Mouse (Mus musculus): Measurements from ENCODE around the gene Mpp2. TPM values are rescaled to one million over a fixed set of nuclear protein-coding genes. Genes with fewer than 3 reads are reported as not detected.

The Mpp2 gene
- polyA plus RNA-seq, 1 experiment from 2014 or later, result 24.1 TPM

GRCm38 (mm10) chr11:102061941-102062473 lies 26.3 kb downstream of the Mpp2 start:
- Histone ChIP-seq H3K4me1 (replicated peaks; ENCODE audit: control insufficient read depth, insufficient read depth, low read length) (peaks cover 3% of the 10 kb centered on the region; the same call in 1 of the 2 replicates), H3K27ac (ENCODE audit: low read length) (no peak overlapping the region), H3K9me3 (ENCODE audit: control insufficient read depth, low read length) (no peaks in the 10 kb centered on the region), H3K4me2 (ENCODE audit: low read length) (no peak overlapping the region; the same call in 1 of the 2 replicates), H3K9ac (replicated peaks; ENCODE audit: low read depth, low read length) (no peak overlapping the region), H3K27me3 (replicated peaks; ENCODE audit: control insufficient read depth, insufficient read depth, low read length) (no peaks in the 10 kb centered on the region), H3K4me3 (replicated peaks; ENCODE audit: low read length) (no peak overlapping the region), H3K36me3 (ENCODE audit: control insufficient read depth, insufficient read depth) (peaks cover 6% of the 10 kb centered on the region; the same call in 1 of the 2 replicates)
- ATAC-seq, result no peak
- 36% methylated on average over 16 of the region's 16 CpGs for WGBS

DNA sequence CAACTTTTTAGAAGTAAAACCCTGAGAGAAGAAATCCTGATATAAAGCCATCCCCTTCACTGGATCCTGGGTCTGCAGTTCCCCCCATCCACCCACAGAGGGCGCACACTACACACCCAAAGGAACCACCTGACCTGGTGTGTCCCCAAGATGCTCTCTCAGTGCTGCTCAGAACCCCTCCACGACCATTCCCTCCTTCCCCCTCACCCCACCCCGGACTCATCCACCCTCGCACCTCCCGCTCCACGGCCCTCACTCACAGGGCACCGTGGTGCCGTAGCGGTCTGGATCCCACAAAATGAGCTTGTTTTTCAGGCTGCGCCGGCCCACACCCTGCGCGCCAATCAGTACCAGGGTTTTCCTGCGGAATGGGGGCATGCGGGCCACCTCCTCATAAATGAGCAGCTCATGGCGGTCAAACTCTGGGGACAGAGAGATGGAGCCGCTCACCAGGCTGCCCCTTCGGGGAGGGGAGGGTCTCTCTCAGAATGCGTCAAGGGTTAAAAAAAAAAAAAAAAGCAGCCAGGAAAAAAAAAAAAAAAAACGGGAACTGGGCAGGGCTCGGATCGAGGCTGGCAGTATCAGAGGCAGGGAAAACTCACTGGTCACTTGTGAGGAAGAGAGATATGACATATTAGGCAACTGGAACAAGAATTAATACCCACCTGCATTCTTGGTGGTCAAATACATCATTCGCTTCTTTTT lies 26.9 kb downstream of the Mpp2 start:
- Histone ChIP-seq H3K4me1 (replicated peaks; ENCODE audit: control insufficient read depth, insufficient read depth, low read length) (peaks cover 3% of the 10 kb centered on the region; the same call in 1 of the 2 replicates), H3K27ac (ENCODE audit: low read length) (no peak overlapping the region), H3K9me3 (ENCODE audit: control insufficient read depth, low read length) (no peaks in the 10 kb centered on the region), H3K27me3 (replicated peaks; ENCODE audit: control insufficient read depth, insufficient read depth, low read length) (no peaks in the 10 kb centered on the region), H3K9ac (replicated peaks; ENCODE audit: low read depth, low read length) (peak overlapping the region; percentile 53), H3K4me3 (replicated peaks; ENCODE audit: low read length) (peak overlapping the region; percentile 45), H3K36me3 (ENCODE audit: control insufficient read depth, insufficient read depth) (peaks cover 6% of the 10 kb centered on the region; the same call in 1 of the 2 replicates), H3K4me2 (ENCODE audit: low read length) (peak overlapping the region; percentile 68)
- WGBS, result 5% methylated on average over 22 of the region's 23 CpGs
- peak; percentile 83 for ATAC-seq

GRCm38 (mm10) chr11:102053847-102054246 lies 34.5 kb downstream of the Mpp2 start:
- H3K9me3 ChIP-seq (ENCODE audit: control insufficient read depth, low read length), result no peaks in the 10 kb centered on the region
- 28% methylated on average over 9 of the region's 9 CpGs for WGBS
- no peak for ATAC-seq

GRCm38 (mm10) chr11:102053183-102053582 lies 35.1 kb downstream of the Mpp2 start:
- Histone ChIP-seq H3K27ac (ENCODE audit: low read length) (no peak overlapping the region), H3K9ac (replicated peaks; ENCODE audit: low read depth, low read length) (no peak overlapping the region), H3K9me3 (ENCODE audit: control insufficient read depth, low read length) (no peaks in the 10 kb centered on the region), H3K27me3 (replicated peaks; ENCODE audit: control insufficient read depth, insufficient read depth, low read length) (no peaks in the 10 kb centered on the region), H3K4me3 (replicated peaks; ENCODE audit: low read length) (no peak overlapping the region), H3K4me2 (ENCODE audit: low read length) (no peak overlapping the region), H3K36me3 (ENCODE audit: control insufficient read depth, insufficient read depth) (no peaks in the 10 kb centered on the region), H3K4me1 (replicated peaks; ENCODE audit: control insufficient read depth, insufficient read depth, low read length) (no peaks in the 10 kb centered on the region)
- no peak for ATAC-seq
- 86% methylated on average over 7 of the region's 7 CpGs for WGBS

More at GRCm38 (mm10) chr11:102053847-102054246, 34.5 kb downstream of the Mpp2 start:
- no peak overlapping the region for H3K4me2 ChIP-seq (ENCODE audit: low read length)
- no peaks in the 10 kb centered on the region for H3K4me1 ChIP-seq (replicated peaks; ENCODE audit: control insufficient read depth, insufficient read depth, low read length)
- no peak overlapping the region for H3K27ac ChIP-seq (ENCODE audit: low read length)
- no peaks in the 10 kb centered on the region for H3K36me3 ChIP-seq (ENCODE audit: control insufficient read depth, insufficient read depth)
- no peaks in the 10 kb centered on the region for H3K27me3 ChIP-seq (replicated peaks; ENCODE audit: control insufficient read depth, insufficient read depth, low read length)
- no peak overlapping the region for H3K9ac ChIP-seq (replicated peaks; ENCODE audit: low read depth, low read length)
- no peak overlapping the region for H3K4me3 ChIP-seq (replicated peaks; ENCODE audit: low read length)

DNA sequence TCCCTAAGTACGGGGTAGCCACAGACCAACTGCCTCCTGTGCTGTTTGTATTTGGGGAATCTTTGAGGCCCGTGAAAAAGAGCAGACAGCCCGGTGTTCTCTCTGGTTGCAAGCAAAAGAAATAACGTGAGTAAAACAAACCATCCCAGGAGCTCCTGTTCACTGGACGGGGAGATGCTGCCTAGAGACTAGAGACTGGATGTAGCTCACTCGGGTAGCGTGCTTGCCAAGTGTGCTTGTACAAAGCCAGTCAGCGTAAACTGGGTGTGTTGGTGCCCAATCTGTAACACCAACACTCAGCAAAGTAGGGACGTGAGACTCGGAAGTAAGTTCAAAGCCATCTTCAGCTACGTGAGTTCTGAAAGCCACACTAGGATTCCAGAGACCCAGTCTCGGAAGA lies 35.6 kb downstream of the Mpp2 start:
- Histone ChIP-seq H3K9ac (replicated peaks; ENCODE audit: low read depth, low read length) (no peak overlapping the region), H3K9me3 (ENCODE audit: control insufficient read depth, low read length) (no peaks in the 10 kb centered on the region), H3K4me1 (replicated peaks; ENCODE audit: control insufficient read depth, insufficient read depth, low read length) (no peaks in the 10 kb centered on the region), H3K4me3 (replicated peaks; ENCODE audit: low read length) (no peak overlapping the region), H3K27ac (ENCODE audit: low read length) (no peak overlapping the region), H3K36me3 (ENCODE audit: control insufficient read depth, insufficient read depth) (no peaks in the 10 kb centered on the region), H3K27me3 (replicated peaks; ENCODE audit: control insufficient read depth, insufficient read depth, low read length) (no peaks in the 10 kb centered on the region), H3K4me2 (ENCODE audit: low read length) (no peak overlapping the region)
- ATAC-seq, result no peak
- 78% methylated on average over 12 of the region's 12 CpGs for WGBS

GRCm38 (mm10) chr11:102051954-102052353 lies 36.4 kb downstream of the Mpp2 start:
- Histone ChIP-seq H3K9me3 (ENCODE audit: control insufficient read depth, low read length) (no peaks in the 10 kb centered on the region), H3K4me3 (replicated peaks; ENCODE audit: low read length) (no peak overlapping the region), H3K36me3 (ENCODE audit: control insufficient read depth, insufficient read depth) (no peaks in the 10 kb centered on the region), H3K4me1 (replicated peaks; ENCODE audit: control insufficient read depth, insufficient read depth, low read length) (no peaks in the 10 kb centered on the region), H3K9ac (replicated peaks; ENCODE audit: low read depth, low read length) (no peak overlapping the region), H3K27me3 (replicated peaks; ENCODE audit: control insufficient read depth, insufficient read depth, low read length) (no peaks in the 10 kb centered on the region), H3K27ac (ENCODE audit: low read length) (no peak overlapping the region), H3K4me2 (ENCODE audit: low read length) (no peak overlapping the region)
- 60% methylated on average over 4 of the region's 4 CpGs for WGBS
- no peak for ATAC-seq

GRCm38 (mm10) chr11:102051541-102051940 lies 36.8 kb downstream of the Mpp2 start:
- Histone ChIP-seq H3K9ac (replicated peaks; ENCODE audit: low read depth, low read length) (no peak overlapping the region), H3K27me3 (replicated peaks; ENCODE audit: control insufficient read depth, insufficient read depth, low read length) (no peaks in the 10 kb centered on the region), H3K4me2 (ENCODE audit: low read length) (no peak overlapping the region), H3K9me3 (ENCODE audit: control insufficient read depth, low read length) (no peaks in the 10 kb centered on the region), H3K4me3 (replicated peaks; ENCODE audit: low read length) (no peak overlapping the region), H3K27ac (ENCODE audit: low read length) (no peak overlapping the region), H3K36me3 (ENCODE audit: control insufficient read depth, insufficient read depth) (no peaks in the 10 kb centered on the region), H3K4me1 (replicated peaks; ENCODE audit: control insufficient read depth, insufficient read depth, low read length) (no peaks in the 10 kb centered on the region)
- ATAC-seq, result no peak
- 68% methylated on average over 4 of the region's 4 CpGs for WGBS

- no peak overlapping the region for H3K9ac ChIP-seq (replicated peaks; ENCODE audit: low read depth, low read length)
- H3K36me3 ChIP-seq (ENCODE audit: control insufficient read depth, insufficient read depth), result no peaks in the 10 kb centered on the region
- peaks cover 8% of the 10 kb centered on the region for H3K9me3 ChIP-seq (ENCODE audit: control insufficient read depth, low read length)
- no peak overlapping the region for H3K27ac ChIP-seq (ENCODE audit: low read length)
- ATAC-seq, result no peak
- H3K4me3 ChIP-seq (replicated peaks; ENCODE audit: low read length), result no peak overlapping the region
- no peak overlapping the region for H3K4me2 ChIP-seq (ENCODE audit: low read length)
- no peaks in the 10 kb centered on the region for H3K27me3 ChIP-seq (replicated peaks; ENCODE audit: control insufficient read depth, insufficient read depth, low read length)
- H3K4me1 ChIP-seq (replicated peaks; ENCODE audit: control insufficient read depth, insufficient read depth, low read length), result no peaks in the 10 kb centered on the region
- WGBS, result 59% methylated on average over 14 of the region's 14 CpGs
These were observed 38.3 kb downstream of the Mpp2 start for GRCm38 (mm10) chr11:102049875-102050482.

DNA sequence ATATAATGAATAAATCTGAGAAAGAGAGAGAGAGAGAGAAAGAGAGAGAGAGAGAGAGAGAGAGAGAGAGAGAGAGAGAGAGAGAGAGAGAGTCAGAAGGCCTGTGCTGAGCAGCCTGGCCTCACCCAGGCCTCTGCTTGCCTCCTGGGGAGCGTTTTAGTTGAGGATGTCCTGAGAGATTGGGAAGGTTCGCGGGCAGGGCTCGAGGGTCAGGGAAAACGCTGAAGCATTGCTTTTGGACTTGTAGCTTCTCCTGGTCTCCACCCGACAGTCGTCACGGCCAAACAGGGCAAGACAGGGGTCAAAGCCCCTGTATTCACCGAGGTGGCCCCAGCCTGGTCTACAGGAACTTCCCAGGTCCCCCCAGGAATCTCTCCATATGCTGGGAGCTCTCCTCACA lies 41.7 kb downstream of the Mpp2 start:
- H3K4me2 ChIP-seq (ENCODE audit: low read length), result no peak overlapping the region
- WGBS, result 82% methylated on average over 9 of the region's 9 CpGs
- no peaks in the 10 kb centered on the region for H3K27me3 ChIP-seq (replicated peaks; ENCODE audit: control insufficient read depth, insufficient read depth, low read length)
- H3K9ac ChIP-seq (replicated peaks; ENCODE audit: low read depth, low read length), result no peak overlapping the region
- H3K27ac ChIP-seq (ENCODE audit: low read length), result no peak overlapping the region
- H3K36me3 ChIP-seq (ENCODE audit: control insufficient read depth, insufficient read depth), result no peaks in the 10 kb centered on the region
- ATAC-seq, result no peak
- H3K4me1 ChIP-seq (replicated peaks; ENCODE audit: control insufficient read depth, insufficient read depth, low read length), result no peaks in the 10 kb centered on the region
- H3K4me3 ChIP-seq (replicated peaks; ENCODE audit: low read length), result no peak overlapping the region
- H3K9me3 ChIP-seq (ENCODE audit: control insufficient read depth, low read length), result peaks cover 8% of the 10 kb centered on the region
